Mouse (Mus musculus): ENCODE data around the gene Ces1d. TPM values are rescaled to one million over a fixed set of nuclear protein-coding genes. Genes with fewer than 3 reads are reported as not detected.

Ces1d gene
- total RNA-seq, 1 experiment, result not detected

GRCm38 (mm10) chr8:93180581-93181129, 17.0 kb downstream of the Ces1d start:
- no peak overlapping the region for H3K4me3 ChIP-seq (ENCODE audit: insufficient read depth in 1 of 2, low read depth in 1 of 2, low read length in 2 of 2, poor library complexity in 1 of 2, severe bottlenecking in 1 of 2)
- TF ChIP-seq CHD2 (IDR thresholded peaks at IDR 0.05; ENCODE audit: low read depth, low read length) (no peak), MAFK (IDR thresholded peaks at IDR 0.05; ENCODE audit: insufficient read depth, low read depth, low read length) (no peak), ZC3H11A (IDR thresholded peaks at IDR 0.05; ENCODE audit: borderline replicate concordance, low read depth, low read length) (no peak)
- in situ Hi-C loops (cut with MboI; ENCODE audit: low sequenced_read_pairs in 2 of 2, unreplicated experiment in 2 of 2), result no loop called here

GRCm38 (mm10) chr8:93176593-93176992, 21.0 kb downstream of the Ces1d start:
- TF ChIP-seq HCFC1 (IDR thresholded peaks at IDR 0.05; ENCODE audit: borderline replicate concordance, insufficient read depth, low read length), result no peak
- TF ChIP-seq CHD2 (IDR thresholded peaks at IDR 0.05; ENCODE audit: low read depth, low read length), result no peak
- TF ChIP-seq MAFK (IDR thresholded peaks at IDR 0.05; ENCODE audit: insufficient read depth, low read depth, low read length), result no peak
- TF ChIP-seq ZC3H11A (IDR thresholded peaks at IDR 0.05; ENCODE audit: borderline replicate concordance, low read depth, low read length), result no peak
- no peak for TF ChIP-seq ZNF384 (IDR thresholded peaks at IDR 0.05; ENCODE audit: low read depth, low read length)
- Histone ChIP-seq H3K4me1 (ENCODE audit: control insufficient read depth in 2 of 2, insufficient read depth in 2 of 2, low read length in 2 of 2, poor library complexity in 1 of 2) (peaks cover 6% of the 10 kb centered on the region in 2 experiments; a peak in 2 of 4 replicates), H3K9ac (ENCODE audit: insufficient read depth, low read depth, low read length, poor library complexity, severe bottlenecking) (no peak overlapping the region), H3K9me3 (ENCODE audit: control insufficient read depth, insufficient read depth, low read depth, low read length) (no peaks in the 10 kb centered on the region), H3K4me3 (ENCODE audit: insufficient read depth in 1 of 2, low read depth in 1 of 2, low read length in 2 of 2, poor library complexity in 1 of 2, severe bottlenecking in 1 of 2) (no peak overlapping the region), H3K36me3 (ENCODE audit: control insufficient read depth, insufficient read depth, low read length, poor library complexity, severe bottlenecking) (no peaks in the 10 kb centered on the region), H3K27ac (ENCODE audit: insufficient read depth, low read depth, low read length, poor library complexity, severe bottlenecking) (no peak overlapping the region)
- DNase-seq (ENCODE audit: low read depth, low spot score), result peak; percentile 8
- in situ Hi-C loops (cut with MboI; ENCODE audit: low sequenced_read_pairs in 2 of 2, unreplicated experiment in 2 of 2), result no loop called here

More at GRCm38 (mm10) chr8:93180581-93181129, 17.0 kb downstream of the Ces1d start:
- H3K9me3 ChIP-seq (ENCODE audit: control insufficient read depth, insufficient read depth, low read depth, low read length), result no peaks in the 10 kb centered on the region
- H3K4me1 ChIP-seq (ENCODE audit: control insufficient read depth in 2 of 2, insufficient read depth in 2 of 2, low read length in 2 of 2, poor library complexity in 1 of 2), result peaks cover 6% of the 10 kb centered on the region in 2 experiments; a peak in 2 of 4 replicates
- no peak for DNase-seq (ENCODE audit: low read depth, low spot score)
- no peaks in the 10 kb centered on the region for H3K36me3 ChIP-seq (ENCODE audit: control insufficient read depth, insufficient read depth, low read length, poor library complexity, severe bottlenecking)
- H3K27ac ChIP-seq (ENCODE audit: insufficient read depth, low read depth, low read length, poor library complexity, severe bottlenecking), result no peak overlapping the region
- no peak overlapping the region for H3K9ac ChIP-seq (ENCODE audit: insufficient read depth, low read depth, low read length, poor library complexity, severe bottlenecking)

- no peak overlapping the region for H3K27ac ChIP-seq (ENCODE audit: insufficient read depth, low read depth, low read length, poor library complexity, severe bottlenecking)
- DNase-seq (ENCODE audit: low read depth, low spot score), result no peak
- TF ChIP-seq ZNF384 (IDR thresholded peaks at IDR 0.05; ENCODE audit: low read depth, low read length) (no peak), CHD2 (IDR thresholded peaks at IDR 0.05; ENCODE audit: low read depth, low read length) (no peak), ZC3H11A (IDR thresholded peaks at IDR 0.05; ENCODE audit: borderline replicate concordance, low read depth, low read length) (no peak), MAFK (IDR thresholded peaks at IDR 0.05; ENCODE audit: insufficient read depth, low read depth, low read length) (no peak), HCFC1 (IDR thresholded peaks at IDR 0.05; ENCODE audit: borderline replicate concordance, insufficient read depth, low read length) (no peak)
- no peaks in the 10 kb centered on the region for H3K9me3 ChIP-seq (ENCODE audit: control insufficient read depth, insufficient read depth, low read depth, low read length)
- H3K36me3 ChIP-seq (ENCODE audit: control insufficient read depth, insufficient read depth, low read length, poor library complexity, severe bottlenecking), result no peaks in the 10 kb centered on the region
- no peak overlapping the region for H3K9ac ChIP-seq (ENCODE audit: insufficient read depth, low read depth, low read length, poor library complexity, severe bottlenecking)
- in situ Hi-C loops (cut with MboI; ENCODE audit: low sequenced_read_pairs in 2 of 2, unreplicated experiment in 2 of 2), result no loop called here
- H3K4me1 ChIP-seq (ENCODE audit: control insufficient read depth in 2 of 2, insufficient read depth in 2 of 2, low read length in 2 of 2, poor library complexity in 1 of 2), result peaks cover 6% of the 10 kb centered on the region in 2 experiments; a peak in 2 of 4 replicates
- no peak overlapping the region for H3K4me3 ChIP-seq (ENCODE audit: insufficient read depth in 1 of 2, low read depth in 1 of 2, low read length in 2 of 2, poor library complexity in 1 of 2, severe bottlenecking in 1 of 2)
These were observed 23.1 kb downstream of the Ces1d start for GRCm38 (mm10) chr8:93174554-93174953.

GRCm38 (mm10) chr8:93171846-93172590, 25.6 kb downstream of the Ces1d start:
- no peak for DNase-seq (ENCODE audit: low read depth, low spot score)
- Histone ChIP-seq H3K9me3 (ENCODE audit: control insufficient read depth, insufficient read depth, low read depth, low read length) (no peaks in the 10 kb centered on the region), H3K9ac (ENCODE audit: insufficient read depth, low read depth, low read length, poor library complexity, severe bottlenecking) (no peak overlapping the region), H3K4me3 (ENCODE audit: insufficient read depth in 1 of 2, low read depth in 1 of 2, low read length in 2 of 2, poor library complexity in 1 of 2, severe bottlenecking in 1 of 2) (no peak overlapping the region), H3K27ac (ENCODE audit: insufficient read depth, low read depth, low read length, poor library complexity, severe bottlenecking) (no peak overlapping the region), H3K36me3 (ENCODE audit: control insufficient read depth, insufficient read depth, low read length, poor library complexity, severe bottlenecking) (no peaks in the 10 kb centered on the region), H3K4me1 (ENCODE audit: control insufficient read depth in 2 of 2, insufficient read depth in 2 of 2, low read length in 2 of 2, poor library complexity in 1 of 2) (peaks cover 5 to 6% of the 10 kb centered on the region in 2 experiments; a peak in 2 of 4 replicates)
- TF ChIP-seq ZC3H11A (IDR thresholded peaks at IDR 0.05; ENCODE audit: borderline replicate concordance, low read depth, low read length), result no peak
- no peak for TF ChIP-seq MAFK (IDR thresholded peaks at IDR 0.05; ENCODE audit: insufficient read depth, low read depth, low read length)
- no peak for TF ChIP-seq ZNF384 (IDR thresholded peaks at IDR 0.05; ENCODE audit: low read depth, low read length)
- in situ Hi-C loops (cut with MboI; ENCODE audit: low sequenced_read_pairs in 2 of 2, unreplicated experiment in 2 of 2), result no loop called here
